Mouse (Mus musculus) megakaryocyte, adult 5-6 weeks (primary cell): ENCODE measurements around the gene Pde4dip. TPM values are rescaled to one million over a fixed set of nuclear protein-coding genes. Genes with fewer than 3 reads are reported as not detected.
A peak's percentile ranks its signal among the peaks of the same experiment; 100 is the strongest.

Experiments used
- ATAC-seq: 2 replicates; pipeline ENCODE4 v1.8.0; 2016; ENCODE audit warnings: mild to moderate bottlenecking, inconsistent platforms; ENCODE audit not compliant: poor library complexity, severe bottlenecking
- total RNA-seq, 2 experiments: library from RNA; stranded (forward) in 1 of 2; stranded (reverse) in 1 of 2; fragments of 153-499, 151-499 nt in 1 of 2; fragments of 221-1000, 200-1000 nt in 1 of 2; gene quantifications; 2 replicates each; pipeline versions ENCODE4 v1.2.3 to v1.2.4; 2015 to 2017

The Pde4dip gene
- total RNA-seq, 2 experiments from 2014 or later = 7.9 to 10.9 TPM

- ATAC-seq = no peak
Measured at GRCm38 (mm10) chr3:97803675-97804074, 84.8 kb downstream of the Pde4dip start.

GRCm38 (mm10) chr3:97802927-97803326 lies 85.6 kb downstream of the Pde4dip start:
- no peak for ATAC-seq

GRCm38 (mm10) chr3:97802297-97802696 lies 86.2 kb downstream of the Pde4dip start:
- ATAC-seq = no peak

DNA sequence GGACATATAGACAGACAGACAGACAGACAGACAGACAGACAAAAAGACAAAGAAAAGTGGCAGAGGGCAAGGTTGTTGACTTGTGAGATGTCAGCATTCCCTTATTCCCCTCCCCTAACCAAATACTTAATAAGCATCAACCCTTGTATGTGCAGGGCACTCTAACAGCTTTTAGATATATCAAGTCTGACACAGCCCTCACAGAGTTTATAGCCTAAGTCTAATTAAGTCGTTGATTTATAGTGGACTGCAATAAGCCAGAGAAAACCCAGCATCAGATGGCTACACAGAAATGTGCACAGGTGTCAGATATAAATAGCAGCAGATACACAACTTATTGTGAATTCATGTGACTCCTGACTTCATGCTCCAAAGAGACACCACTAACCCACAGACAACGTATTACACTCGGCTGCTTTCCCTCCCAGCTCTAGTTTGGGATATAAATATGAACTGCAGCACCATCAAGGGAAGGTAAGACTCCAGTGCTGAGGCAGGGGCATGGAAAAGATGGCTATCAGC lies 87.3 kb downstream of the Pde4dip start:
- no peak for ATAC-seq

- no peak for ATAC-seq
Measured at GRCm38 (mm10) chr3:97800657-97801056, 87.8 kb downstream of the Pde4dip start.

DNA sequence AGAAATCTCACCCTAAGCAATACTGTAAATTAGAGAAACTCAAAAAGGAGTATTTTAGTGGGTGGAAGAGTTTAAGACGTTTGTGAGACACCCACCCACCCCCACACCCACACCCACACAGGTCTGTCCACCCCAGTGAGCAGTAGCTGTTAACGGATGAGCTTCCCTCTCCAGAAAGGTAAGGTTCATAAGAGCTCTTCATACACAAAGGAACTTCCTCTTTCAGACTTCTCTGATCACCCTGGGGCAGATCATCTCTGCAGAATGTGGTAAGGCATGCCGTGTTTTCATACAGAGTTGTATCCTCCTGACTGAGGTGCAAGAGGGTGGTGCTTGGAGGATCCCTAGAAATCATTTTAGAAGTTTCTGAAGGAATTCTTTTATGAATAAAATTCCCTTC lies 88.5 kb downstream of the Pde4dip start:
- 0 out of 2 replicates have a peak, but pooled peaks have one; percentile 24 for ATAC-seq

- no peak for ATAC-seq
Measured at GRCm38 (mm10) chr3:97799267-97799666, 89.2 kb downstream of the Pde4dip start.

DNA sequence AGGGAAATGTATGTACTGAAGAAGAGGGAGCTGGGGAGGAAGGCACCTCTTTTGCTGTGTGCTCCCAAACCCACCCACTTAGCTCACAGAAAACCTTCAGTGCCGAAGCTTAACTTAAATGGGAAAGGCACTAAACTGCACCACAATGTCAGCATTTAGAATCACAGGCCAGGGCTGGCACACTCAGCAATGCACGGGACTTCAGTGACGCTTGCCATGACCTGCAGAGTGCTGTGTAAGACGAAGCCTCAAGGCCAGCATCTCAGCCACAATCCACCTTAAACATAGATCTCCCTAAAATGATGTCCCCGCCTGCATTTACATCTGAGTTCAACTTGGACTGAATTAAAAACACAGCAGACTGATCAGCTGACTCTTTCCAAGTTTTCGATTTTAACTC lies 91.1 kb downstream of the Pde4dip start:
- no peak for ATAC-seq

DNA sequence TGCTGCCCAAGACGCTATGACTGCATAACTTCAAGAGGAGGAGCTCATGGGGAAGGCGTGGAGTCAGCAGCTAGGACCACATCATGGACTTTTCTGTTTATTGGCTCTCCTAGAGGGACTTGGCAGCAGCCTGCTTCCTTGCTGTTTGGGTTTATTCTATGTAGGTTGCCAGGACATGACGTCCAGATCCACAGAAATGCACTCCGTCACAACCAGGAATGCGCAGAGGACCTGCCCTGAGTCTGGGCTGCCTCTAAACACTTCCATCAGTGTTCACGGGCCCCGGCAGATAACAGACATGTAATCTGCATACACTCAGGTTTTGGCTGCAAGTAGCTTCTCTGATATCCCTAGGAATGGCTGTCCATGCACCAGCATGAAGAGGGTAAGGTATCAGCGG lies 94.5 kb downstream of the Pde4dip start:
- no peak for ATAC-seq

DNA sequence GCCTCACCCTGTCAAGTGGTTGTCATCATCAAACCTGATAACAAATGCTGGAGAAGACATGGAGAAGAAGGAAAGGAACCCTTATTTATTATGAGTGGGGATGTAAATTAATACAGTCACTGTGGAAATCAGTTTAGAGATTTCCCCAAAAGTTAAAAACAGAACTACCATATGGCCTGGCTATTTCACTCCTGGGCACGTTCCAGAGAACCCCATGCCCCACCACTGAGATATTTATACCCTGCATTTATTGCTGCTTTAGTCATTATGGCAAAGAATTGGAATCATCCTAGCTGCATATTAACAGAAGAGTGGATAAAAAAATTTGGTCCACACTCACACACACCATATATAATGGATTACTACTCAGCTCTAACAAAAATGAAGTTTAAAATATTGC lies 98.4 kb downstream of the Pde4dip start:
- no peak for ATAC-seq

- no peak for ATAC-seq
Measured at GRCm38 (mm10) chr3:97789317-97789716, 99.2 kb downstream of the Pde4dip start.

GRCm38 (mm10) chr3:97776195-97776594 lies 112.3 kb downstream of the Pde4dip start:
- no peak for ATAC-seq

GRCm38 (mm10) chr3:97775742-97776141 lies 112.8 kb downstream of the Pde4dip start:
- no peak for ATAC-seq

GRCm38 (mm10) chr3:97774861-97775260 lies 113.6 kb downstream of the Pde4dip start:
- peak; percentile 89 for ATAC-seq

DNA sequence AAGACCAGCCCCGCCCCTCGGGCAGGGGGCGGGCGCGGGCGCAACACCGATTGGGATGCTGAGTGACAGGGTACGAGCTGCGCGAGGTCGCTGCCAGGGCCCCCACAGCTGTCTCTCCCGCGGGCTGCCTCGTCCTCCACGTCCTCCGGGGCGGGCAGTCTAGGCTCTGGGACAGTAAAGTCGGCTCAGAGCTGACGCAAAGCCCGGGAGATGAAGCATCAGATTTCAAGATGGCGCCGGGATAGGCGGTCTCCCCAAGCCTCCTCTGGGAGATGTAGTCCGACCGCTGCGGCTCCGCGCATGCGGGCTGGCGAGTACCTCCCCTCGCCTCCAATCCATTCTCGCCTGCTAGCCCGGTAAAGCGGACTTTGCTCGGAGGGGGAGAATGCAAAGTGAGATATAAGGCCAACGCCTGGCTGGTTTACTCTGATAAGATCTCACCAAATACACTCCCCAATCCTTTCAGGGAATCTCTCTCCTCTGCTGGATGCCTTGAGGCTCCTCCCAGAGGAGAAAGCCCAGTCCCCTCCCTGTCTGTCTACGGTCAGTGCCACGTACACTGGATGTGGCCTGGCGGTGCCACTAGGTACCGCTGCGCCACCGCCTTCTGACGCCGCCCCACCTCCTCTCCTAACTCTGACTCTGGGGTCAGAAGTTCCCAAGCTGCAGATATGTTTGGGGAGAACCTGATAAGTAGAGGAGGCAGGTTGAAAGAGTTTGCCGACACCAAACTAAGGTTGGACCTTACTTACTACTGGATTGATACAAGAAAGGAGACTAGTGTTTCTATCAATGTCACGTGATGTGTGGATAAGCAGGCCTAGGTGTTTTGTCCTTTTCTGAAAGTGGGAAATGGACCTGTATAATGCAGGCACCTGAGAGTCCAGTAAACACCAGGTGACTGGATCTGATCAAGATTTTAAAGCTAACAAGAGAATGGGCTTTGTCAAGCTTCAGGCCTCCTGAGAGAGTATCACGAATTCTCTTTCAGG lies 120.4 kb downstream of the Pde4dip start:
- ATAC-seq = peak; percentile 91

GRCm38 (mm10) chr3:97767041-97767770 lies 121.3 kb downstream of the Pde4dip start:
- ATAC-seq = peak; percentile 14

- ATAC-seq = no peak
Measured at GRCm38 (mm10) chr3:97766459-97766858, 122.0 kb downstream of the Pde4dip start.

DNA sequence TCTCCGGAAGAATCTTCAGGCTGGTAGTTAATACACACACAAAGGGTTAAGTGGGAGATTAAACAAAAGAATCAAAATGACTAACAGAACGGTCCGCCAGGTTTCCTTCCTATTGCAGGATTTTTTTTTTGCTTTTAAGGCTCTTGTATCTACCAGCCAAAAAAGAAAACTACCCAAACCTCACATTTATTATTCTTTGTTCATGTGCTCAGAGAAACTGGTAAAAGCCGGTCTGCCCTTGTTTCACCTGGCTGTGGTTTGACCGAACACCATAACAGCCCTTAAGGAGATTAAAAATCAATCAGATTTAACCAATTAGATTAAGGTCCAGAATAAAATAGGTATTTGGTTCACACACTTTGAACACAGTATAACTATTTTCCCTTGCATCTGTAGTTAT lies 124.4 kb downstream of the Pde4dip start:
- ATAC-seq = no peak

- ATAC-seq = peak; percentile 27; the same call in 1 of the 2 replicates
Measured at GRCm38 (mm10) chr3:97761951-97762350, 126.6 kb downstream of the Pde4dip start.

GRCm38 (mm10) chr3:97761168-97761567 lies 127.3 kb downstream of the Pde4dip start:
- peak; percentile 74 for ATAC-seq

GRCm38 (mm10) chr3:97759846-97760245 lies 128.7 kb downstream of the Pde4dip start:
- no peak for ATAC-seq
